Mouse (Mus musculus) granulocyte monocyte progenitor cell, adult 5-6 weeks (primary cell): ENCODE results near the gene Slc35a1. TPM values are rescaled to one million over a fixed set of nuclear protein-coding genes. Genes with fewer than 3 reads are reported as not detected.
A peak's percentile ranks its signal among the peaks of the same experiment; 100 is the strongest.

ENCODE experiments used
- ATAC-seq: replicated peaks from 2 replicates; pipeline ENCODE4 v1.8.0; 2016; ENCODE audit warnings: mild to moderate bottlenecking, moderate TSS enrichment, inconsistent platforms; ENCODE audit not compliant: poor library complexity, severe bottlenecking
- total RNA-seq, 2 experiments: library from RNA; stranded (forward) in 1 of 2; stranded (reverse) in 1 of 2; fragments of 200-712, 200-1000 nt in 1 of 2; fragments of >200 nt in 1 of 2; fragmentation: Nextera tagmentation in 1 of 2; gene quantifications; 2 replicates each; pipeline ENCODE4 v1.2.3; 2014 to 2017

Gene Slc35a1
- total RNA-seq, 2 experiments from 2014 or later, result 18.5 to 28.6 TPM

- ATAC-seq, result no peak
Observed at GRCm38 (mm10) chr4:34659012-34659411, 28.2 kb downstream of the Slc35a1 start.

DNA sequence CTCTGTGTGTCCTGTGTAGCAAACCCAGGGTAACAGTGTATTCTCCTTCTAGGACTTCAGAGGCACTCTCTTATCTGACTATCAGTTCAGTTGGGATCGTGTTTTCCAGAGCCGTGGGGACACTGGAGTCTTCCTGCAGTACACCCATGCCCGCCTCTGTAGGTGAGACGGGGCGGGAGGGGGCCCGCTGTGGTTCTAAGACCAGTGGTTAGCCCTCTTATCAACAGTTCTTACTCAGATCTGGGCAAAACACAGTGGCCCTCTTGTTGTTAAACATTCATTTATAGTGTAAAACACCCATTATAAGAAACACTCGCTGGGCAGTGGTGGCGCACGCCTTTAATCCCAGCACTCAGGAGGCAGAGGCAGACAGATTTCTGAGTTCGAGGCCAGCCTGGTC is 31.1 kb downstream of the Slc35a1 start:
- ATAC-seq, result no peak

GRCm38 (mm10) chr4:34653179-34653578 is 34.1 kb downstream of the Slc35a1 start:
- ATAC-seq, result no peak

GRCm38 (mm10) chr4:34644779-34645178 is 42.5 kb downstream of the Slc35a1 start:
- no peak for ATAC-seq

GRCm38 (mm10) chr4:34640731-34641130 is 46.5 kb downstream of the Slc35a1 start:
- ATAC-seq, result no peak

- no peak for ATAC-seq
Observed at GRCm38 (mm10) chr4:34639745-34640364, 47.4 kb downstream of the Slc35a1 start.

- ATAC-seq, result no peak
Observed at GRCm38 (mm10) chr4:34637851-34638250, 49.4 kb downstream of the Slc35a1 start.

GRCm38 (mm10) chr4:34637386-34637785 is 49.9 kb downstream of the Slc35a1 start:
- no peak for ATAC-seq

DNA sequence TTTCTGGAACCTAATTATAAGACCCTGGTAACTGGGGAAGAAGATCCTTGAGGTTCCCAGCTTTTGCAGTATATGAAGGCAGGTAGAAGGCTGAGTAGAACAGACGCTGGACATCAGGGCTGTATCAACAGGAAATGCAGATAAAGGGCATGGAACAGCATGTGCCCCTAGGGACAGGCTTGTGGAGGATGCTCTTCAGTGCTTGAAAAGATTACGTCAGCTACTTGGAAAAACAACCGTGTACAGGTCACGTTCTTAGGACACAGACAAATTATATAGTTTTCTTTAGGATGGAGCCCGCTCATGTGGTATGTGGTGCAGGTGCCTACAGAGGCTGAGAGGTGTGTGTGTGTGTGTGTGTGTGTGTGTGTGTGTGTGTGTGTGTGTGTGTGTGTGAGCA is 51.2 kb downstream of the Slc35a1 start:
- no peak for ATAC-seq

- no peak for ATAC-seq
Observed at GRCm38 (mm10) chr4:34634129-34634528, 53.1 kb downstream of the Slc35a1 start.

GRCm38 (mm10) chr4:34629956-34630355 is 57.3 kb downstream of the Slc35a1 start:
- ATAC-seq, result no peak

- no peak for ATAC-seq
Observed at GRCm38 (mm10) chr4:34626401-34626800, 60.8 kb downstream of the Slc35a1 start.

GRCm38 (mm10) chr4:34625556-34625955 is 61.7 kb downstream of the Slc35a1 start:
- no peak for ATAC-seq

- no peak for ATAC-seq
Observed at GRCm38 (mm10) chr4:34616146-34616545, 71.1 kb downstream of the Slc35a1 start.

DNA sequence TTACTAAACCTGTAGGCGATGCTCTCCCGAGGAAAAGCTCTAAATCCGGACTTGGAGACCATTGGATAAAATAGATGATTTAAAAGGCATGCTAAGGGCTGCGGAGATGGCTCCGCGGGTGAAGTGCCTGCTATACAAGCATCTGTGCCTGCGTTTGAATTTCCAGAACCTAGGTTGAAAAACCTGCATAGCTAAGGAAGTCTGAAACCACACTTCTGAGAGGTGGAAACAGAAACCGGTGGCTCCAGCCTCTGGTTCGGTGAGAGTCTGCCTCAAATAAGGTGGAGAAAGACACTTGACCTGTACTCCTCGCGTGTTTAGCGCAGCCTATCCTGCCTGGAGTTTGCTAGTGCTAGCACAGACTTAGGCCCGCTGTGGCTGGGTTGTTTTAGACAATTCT is 71.9 kb downstream of the Slc35a1 start:
- ATAC-seq, result peak; percentile 4; the same call in 1 of the 2 replicates

DNA sequence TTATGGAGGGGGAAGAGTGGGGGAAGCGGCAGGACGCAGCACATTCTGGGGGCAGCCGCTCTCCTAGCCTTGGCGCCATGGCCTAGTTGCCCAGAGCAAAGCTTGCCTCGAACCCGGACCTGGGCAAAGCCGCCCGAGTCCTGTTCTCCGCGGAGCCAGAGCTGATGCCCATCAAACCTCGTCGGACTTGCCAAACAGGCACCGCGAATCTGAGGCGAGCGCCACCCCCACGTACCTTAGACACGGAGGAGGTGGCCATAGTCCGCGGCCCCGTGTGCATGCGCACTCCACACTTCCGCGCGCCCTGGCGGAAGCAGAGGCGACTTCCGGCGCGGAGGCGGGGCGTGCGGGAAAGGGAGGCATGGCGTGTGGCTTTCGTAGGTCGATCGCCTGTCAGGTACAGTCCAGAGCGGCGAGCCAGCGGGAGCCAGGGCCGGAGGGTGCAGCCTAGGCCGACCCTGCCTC is 72.6 kb downstream of the Slc35a1 start, which contains the start of the genes Orc3 and Rars2:
Gene Orc3 (minus strand): TSS at position 315 of the 465 bp plus-strand sequence.
Gene Rars2 (plus strand): TSS at position 328 of the 465 bp plus-strand sequence.
- ATAC-seq, result peak; percentile 97

- peak; percentile 38 for ATAC-seq
Observed at GRCm38 (mm10) chr4:34613571-34614145, 73.6 kb downstream of the Slc35a1 start.

Other genes starting within 250 kb of the Slc35a1 start
- 22.0 and 37.7 TPM in 2 replicates for gene Akirin2, start 136.5 kb downstream of the Slc35a1 start, total RNA-seq (2014; fragmentation: Nextera tagmentation)
- 40.0 and 46.0 TPM in 2 replicates for gene Akirin2, start 136.5 kb downstream of the Slc35a1 start, total RNA-seq (2017)
- gene Orc3, start 72.5 kb downstream of the Slc35a1 start, total RNA-seq (2014; fragmentation: Nextera tagmentation), result 114 and 131 TPM in 2 replicates
- gene Orc3, start 72.5 kb downstream of the Slc35a1 start, total RNA-seq (2017), result 117 and 151 TPM in 2 replicates
- gene Rars2, start 72.5 kb downstream of the Slc35a1 start, total RNA-seq (2014; fragmentation: Nextera tagmentation), result 34.4 and 35.5 TPM in 2 replicates
- gene Rars2, start 72.5 kb downstream of the Slc35a1 start, total RNA-seq (2017), result 43.3 and 43.4 TPM in 2 replicates
- gene Cfap206, start 42.8 kb upstream of the Slc35a1 start, total RNA-seq (2014; fragmentation: Nextera tagmentation), result not detected in 2 replicates
- gene Cfap206, start 42.8 kb upstream of the Slc35a1 start, total RNA-seq (2017), result not detected in 2 replicates
- gene Gm136, start 68.8 kb upstream of the Slc35a1 start, total RNA-seq (2014; fragmentation: Nextera tagmentation), result not detected in 2 replicates
- gene Gm136, start 68.8 kb upstream of the Slc35a1 start, total RNA-seq (2017), result not detected in 2 replicates
- gene Smim8, start 91.0 kb upstream of the Slc35a1 start, total RNA-seq (2014; fragmentation: Nextera tagmentation), result 12.3 and 29.8 TPM in 2 replicates
- 11.9 and 15.1 TPM in 2 replicates for gene Smim8, start 91.0 kb upstream of the Slc35a1 start, total RNA-seq (2017)
- gene Zfp292, start 195.5 kb upstream of the Slc35a1 start, total RNA-seq (2014; fragmentation: Nextera tagmentation), result 23.6 and 27.4 TPM in 2 replicates
- gene Zfp292, start 195.5 kb upstream of the Slc35a1 start, total RNA-seq (2017), result 28.6 and 29.5 TPM in 2 replicates
- not detected in 2 replicates for gene Cga, start 206.3 kb upstream of the Slc35a1 start, total RNA-seq (2014; fragmentation: Nextera tagmentation)
- not detected in 2 replicates for gene Cga, start 206.3 kb upstream of the Slc35a1 start, total RNA-seq (2017)